Mouse (Mus musculus): ENCODE results near the gene Unc93b1. TPM values are rescaled to one million over a fixed set of nuclear protein-coding genes. Genes with fewer than 3 reads are reported as not detected.
"Not testable (repeated sequence)": the region's sequence is repeated elsewhere in the genome, so short reads cannot be mapped to it uniquely, and the experiment has no call there.

Gene Unc93b1
- polyA plus RNA-seq, 1 experiment = 25.4 TPM

DNA sequence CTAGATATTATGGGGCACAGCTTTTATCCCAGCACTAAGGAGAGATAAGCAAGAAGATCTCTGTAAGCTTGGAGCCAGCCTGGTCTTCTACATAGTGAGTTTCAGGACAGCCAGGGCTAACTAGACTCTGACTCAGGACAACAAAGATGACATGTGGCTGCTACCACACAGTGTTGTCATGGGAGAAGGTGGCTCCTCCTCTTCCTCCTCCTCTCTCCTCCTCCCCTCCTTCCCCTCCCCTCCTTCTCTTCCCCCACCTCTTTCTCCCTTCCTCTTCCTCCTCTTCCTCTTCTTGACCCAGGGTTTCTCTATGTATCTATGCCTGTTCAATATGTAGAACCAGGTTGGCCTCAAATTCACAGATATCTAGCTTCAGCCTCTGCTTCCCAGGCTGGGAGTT lies 16.5 kb downstream of the Unc93b1 start:
- H3K27ac ChIP-seq (replicated peaks; ENCODE audit: low read depth, low read length) = no peak overlapping the region
- H3K4me1 ChIP-seq (ENCODE audit: control insufficient read depth, insufficient read depth, insufficient read length, low read length) = no peaks in the 10 kb centered on the region
- H3K4me3 ChIP-seq (ENCODE audit: insufficient read depth, low read depth, low read length) = no peak overlapping the region

DNA sequence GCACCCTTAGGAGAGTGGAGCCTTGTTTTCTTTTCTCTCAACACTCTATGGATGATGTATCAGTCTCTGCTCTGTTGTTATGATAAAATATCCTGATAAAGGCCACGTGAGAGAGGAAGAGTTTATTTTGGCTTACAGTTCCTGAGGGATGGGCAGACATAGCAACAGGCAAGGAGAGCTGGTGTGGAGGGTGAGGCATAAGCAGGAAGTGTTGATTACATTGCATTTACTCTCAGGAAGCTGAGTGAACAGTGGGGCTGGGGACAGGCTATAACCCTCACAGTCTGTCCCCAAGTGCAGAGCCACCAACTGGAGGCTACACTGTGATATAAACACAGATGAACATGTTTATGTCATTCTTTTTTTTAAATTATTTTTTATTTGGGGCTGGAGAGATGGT lies 17.1 kb downstream of the Unc93b1 start:
- no peak overlapping the region for H3K4me3 ChIP-seq (ENCODE audit: insufficient read depth, low read depth, low read length)
- H3K27ac ChIP-seq (replicated peaks; ENCODE audit: low read depth, low read length) = no peak overlapping the region
- H3K4me1 ChIP-seq (ENCODE audit: control insufficient read depth, insufficient read depth, insufficient read length, low read length) = no peaks in the 10 kb centered on the region

DNA sequence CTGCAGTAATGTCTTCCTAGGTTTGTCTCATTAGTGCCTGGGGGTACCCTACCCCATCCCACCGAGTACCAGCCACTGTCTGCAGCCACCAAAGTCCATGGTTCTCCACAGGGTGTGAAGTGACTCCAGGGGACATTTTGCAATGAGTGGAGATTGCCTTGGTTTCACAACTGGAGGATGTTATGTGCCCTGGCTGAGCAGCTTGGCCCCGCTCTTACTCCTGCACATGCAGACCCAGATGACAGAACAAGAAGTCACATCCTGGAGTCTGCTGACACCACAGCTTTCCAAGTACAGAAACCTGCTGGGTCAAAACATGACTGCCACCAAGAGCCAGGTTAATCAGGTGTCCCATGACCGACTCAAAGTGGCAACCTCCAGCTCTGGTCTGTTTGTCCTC lies 20.0 kb downstream of the Unc93b1 start:
- H3K4me3 ChIP-seq (ENCODE audit: insufficient read depth, low read depth, low read length) = no peak overlapping the region
- H3K4me1 ChIP-seq (ENCODE audit: control insufficient read depth, insufficient read depth, insufficient read length, low read length) = peaks cover 3% of the 10 kb centered on the region; the same call in 1 of the 2 replicates
- no peak overlapping the region for H3K27ac ChIP-seq (replicated peaks; ENCODE audit: low read depth, low read length)

DNA sequence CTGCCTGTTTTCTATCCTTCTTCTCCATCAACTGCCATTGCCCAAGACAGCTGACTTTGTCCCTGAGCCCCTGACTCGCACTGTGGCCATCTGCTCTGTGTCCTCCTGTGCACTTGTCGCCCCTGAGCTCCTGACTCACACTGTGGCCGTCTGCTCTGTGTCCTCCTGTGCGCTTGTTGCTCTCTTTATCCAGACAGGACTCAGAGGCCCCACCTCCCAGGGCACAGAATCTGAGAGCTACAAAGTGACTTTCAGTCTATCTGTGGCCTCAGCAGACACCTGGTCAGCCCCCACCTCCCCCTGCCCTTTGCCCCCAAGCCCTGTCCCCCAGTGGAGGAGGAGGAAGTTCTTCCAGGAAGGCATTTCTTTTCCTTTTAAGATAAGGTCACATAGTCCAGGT lies 20.8 kb downstream of the Unc93b1 start:
- H3K4me1 ChIP-seq (ENCODE audit: control insufficient read depth, insufficient read depth, insufficient read length, low read length) = peaks cover 3% of the 10 kb centered on the region; the same call in 1 of the 2 replicates
- H3K4me3 ChIP-seq (ENCODE audit: insufficient read depth, low read depth, low read length) = no peak overlapping the region
- H3K27ac ChIP-seq (replicated peaks; ENCODE audit: low read depth, low read length) = no peak overlapping the region

- not testable (repeated sequence) for H3K4me3 ChIP-seq (ENCODE audit: insufficient read depth, low read depth, low read length); H3K27ac ChIP-seq (replicated peaks; ENCODE audit: low read depth, low read length); H3K4me1 ChIP-seq (ENCODE audit: control insufficient read depth, insufficient read depth, insufficient read length, low read length)
Observed at GRCm38 (mm10) chr19:3957296-3958036, 22.5 kb downstream of the Unc93b1 start.

DNA sequence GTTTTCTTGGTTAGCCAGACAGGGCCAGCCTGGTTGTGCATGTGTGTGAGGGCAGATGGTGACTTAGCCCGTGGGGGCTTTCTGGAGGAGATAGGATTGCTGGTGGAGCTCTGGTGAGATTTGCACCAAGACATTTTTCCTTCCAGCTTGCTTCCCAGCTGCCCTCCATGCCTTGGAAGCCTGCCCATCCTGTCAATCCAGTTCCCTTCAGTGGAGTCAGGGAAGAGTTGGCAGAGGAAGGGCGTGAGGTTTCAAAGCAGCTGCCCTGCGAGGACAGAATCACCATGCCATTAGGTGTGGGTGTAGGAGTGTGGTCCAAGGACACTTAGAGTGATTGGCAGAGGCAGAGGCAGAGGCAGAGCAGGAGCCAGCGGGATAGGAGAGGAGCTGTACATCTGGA lies 23.5 kb downstream of the Unc93b1 start, which contains the start of gene Aldh3b3:
Aldh3b3 (plus strand) TSS at position 176 of the 400 bp plus-strand sequence.
- peaks cover 3% of the 10 kb centered on the region; the same call in 1 of the 2 replicates for H3K4me1 ChIP-seq (ENCODE audit: control insufficient read depth, insufficient read depth, insufficient read length, low read length)
- no peak within 1 kb of the TSS for H3K4me3 ChIP-seq (ENCODE audit: insufficient read depth, low read depth, low read length)
- H3K27ac ChIP-seq (replicated peaks; ENCODE audit: low read depth, low read length) = no peak within 1 kb of the TSS

DNA sequence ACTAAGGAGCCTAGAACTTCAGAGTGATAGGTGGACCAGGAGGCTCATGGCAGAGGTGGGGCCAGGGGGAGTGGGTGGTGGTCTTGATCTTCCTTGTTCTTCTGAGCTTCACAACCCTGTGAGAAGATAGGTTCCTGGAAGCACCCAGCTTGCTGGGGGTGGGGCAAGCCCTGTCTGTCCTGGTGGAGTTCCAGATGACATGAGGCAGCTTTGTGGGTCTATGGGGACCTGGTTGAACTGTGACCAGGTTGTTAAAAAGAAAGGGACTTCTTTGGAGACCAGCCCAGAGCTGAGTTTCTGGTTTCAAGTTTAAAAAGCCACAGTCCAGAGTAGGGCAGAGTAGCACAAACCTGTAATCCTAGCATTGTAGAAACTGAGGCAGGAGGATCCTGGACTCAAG lies 24.0 kb downstream of the Unc93b1 start:
- no peak overlapping the region for H3K4me3 ChIP-seq (ENCODE audit: insufficient read depth, low read depth, low read length)
- H3K4me1 ChIP-seq (ENCODE audit: control insufficient read depth, insufficient read depth, insufficient read length, low read length) = peaks cover 3% of the 10 kb centered on the region; the same call in 1 of the 2 replicates
- no peak overlapping the region for H3K27ac ChIP-seq (replicated peaks; ENCODE audit: low read depth, low read length)

- H3K27ac ChIP-seq (replicated peaks; ENCODE audit: low read depth, low read length) = no peak overlapping the region
- no peak overlapping the region for H3K4me3 ChIP-seq (ENCODE audit: insufficient read depth, low read depth, low read length)
- peaks cover 3% of the 10 kb centered on the region; the same call in 1 of the 2 replicates for H3K4me1 ChIP-seq (ENCODE audit: control insufficient read depth, insufficient read depth, insufficient read length, low read length)
Observed at GRCm38 (mm10) chr19:3960211-3960610, 25.2 kb downstream of the Unc93b1 start.

DNA sequence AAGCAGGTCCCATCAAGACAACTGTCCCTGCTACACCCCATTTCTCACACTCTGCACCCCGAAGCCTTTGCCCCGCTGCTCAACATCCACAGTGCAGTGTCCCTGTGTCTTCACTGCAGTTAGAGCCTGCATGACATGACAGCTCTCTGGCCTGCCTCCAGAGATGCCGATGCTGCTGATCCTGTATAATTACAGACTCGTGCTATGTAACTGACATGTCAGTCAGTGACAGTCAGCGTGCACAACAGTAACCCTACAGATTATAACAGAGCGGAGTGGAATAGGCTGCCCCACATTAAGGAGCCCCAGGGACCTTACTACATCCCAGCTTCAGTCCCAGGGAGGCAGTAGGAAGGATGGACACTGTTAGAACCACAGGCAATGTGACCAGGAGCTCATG lies 26.8 kb downstream of the Unc93b1 start:
- H3K27ac ChIP-seq (replicated peaks; ENCODE audit: low read depth, low read length) = not testable (repeated sequence)

GRCm38 (mm10) chr19:3962469-3962868 lies 27.5 kb downstream of the Unc93b1 start:
- H3K27ac ChIP-seq (replicated peaks; ENCODE audit: low read depth, low read length) = no peak overlapping the region
- no peak overlapping the region for H3K4me3 ChIP-seq (ENCODE audit: insufficient read depth, low read depth, low read length)
- peaks cover 3% of the 10 kb centered on the region; the same call in 1 of the 2 replicates for H3K4me1 ChIP-seq (ENCODE audit: control insufficient read depth, insufficient read depth, insufficient read length, low read length)

More for the DNA sequence above, 26.8 kb downstream of the Unc93b1 start:
- H3K4me1 ChIP-seq (ENCODE audit: control insufficient read depth, insufficient read depth, insufficient read length, low read length); H3K4me3 ChIP-seq (ENCODE audit: insufficient read depth, low read depth, low read length): not testable (repeated sequence)

DNA sequence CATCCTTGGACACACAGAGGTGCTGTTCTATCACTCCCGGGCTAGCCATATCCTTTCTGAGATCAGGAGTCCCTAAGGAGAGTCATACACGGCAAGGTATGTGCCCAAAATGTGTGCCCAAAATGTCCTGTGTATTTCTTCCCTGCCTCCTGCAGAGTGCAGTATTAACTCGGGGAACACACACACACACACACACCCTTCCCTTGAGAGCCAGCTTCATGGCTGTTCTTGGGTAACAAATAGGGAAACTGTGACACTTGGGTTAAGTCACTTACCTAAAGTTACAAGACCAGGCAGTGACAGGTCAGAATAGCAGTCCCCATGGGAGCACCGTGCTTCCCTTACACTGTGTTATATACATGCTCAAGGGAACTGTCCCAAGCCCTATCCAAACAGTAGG lies 29.0 kb downstream of the Unc93b1 start:
- Histone ChIP-seq H3K27ac (replicated peaks; ENCODE audit: low read depth, low read length) (no peak overlapping the region), H3K4me3 (ENCODE audit: insufficient read depth, low read depth, low read length) (no peak overlapping the region), H3K4me1 (ENCODE audit: control insufficient read depth, insufficient read depth, insufficient read length, low read length) (no peaks in the 10 kb centered on the region)

DNA sequence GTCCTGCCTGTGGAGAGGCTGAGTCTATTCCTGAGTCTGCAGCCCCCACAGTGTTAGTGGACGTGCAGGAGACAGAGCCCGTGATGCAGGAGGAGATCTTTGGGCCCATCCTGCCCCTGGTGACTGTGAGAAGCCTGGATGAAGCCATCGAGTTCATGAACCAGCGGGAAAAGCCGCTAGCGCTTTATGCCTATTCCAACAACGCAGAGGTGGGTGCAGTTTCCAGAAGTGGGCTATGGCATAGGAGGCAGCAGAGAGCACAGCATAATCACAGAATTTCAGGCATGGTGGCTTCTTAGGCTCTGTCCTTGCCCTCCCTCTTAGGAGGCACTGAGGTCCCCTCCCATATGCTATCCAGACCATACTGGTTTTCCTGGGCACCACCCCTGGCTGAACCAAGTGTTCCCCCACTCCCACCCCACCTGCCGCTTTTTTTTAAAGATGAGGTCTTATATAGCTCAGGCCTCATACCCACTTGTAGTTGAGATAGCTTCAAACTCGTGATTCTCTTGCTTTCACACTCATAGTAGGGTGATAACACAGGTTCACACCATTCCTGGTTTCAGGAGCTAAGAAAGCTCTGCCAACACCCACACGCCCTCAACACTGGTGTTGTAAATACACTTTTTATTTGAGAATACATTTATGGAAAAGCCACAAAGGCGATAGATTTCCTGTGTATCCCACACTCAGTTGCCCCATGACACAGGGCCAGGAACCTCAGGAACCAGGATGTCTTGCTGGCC lies 31.5 kb downstream of the Unc93b1 start:
- Histone ChIP-seq H3K4me1 (ENCODE audit: control insufficient read depth, insufficient read depth, insufficient read length, low read length) (no peaks in the 10 kb centered on the region), H3K4me3 (ENCODE audit: insufficient read depth, low read depth, low read length) (no peak overlapping the region)

GRCm38 (mm10) chr19:3967258-3967657 lies 32.3 kb downstream of the Unc93b1 start:
- Histone ChIP-seq H3K4me1 (ENCODE audit: control insufficient read depth, insufficient read depth, insufficient read length, low read length) (0 out of 2 replicates have a peak, but pooled peaks cover 2% of the 10 kb centered on the region), H3K4me3 (ENCODE audit: insufficient read depth, low read depth, low read length) (no peak overlapping the region), H3K27ac (replicated peaks; ENCODE audit: low read depth, low read length) (no peak overlapping the region)

More for the DNA sequence above, 31.5 kb downstream of the Unc93b1 start:
- no peak overlapping the region for H3K27ac ChIP-seq (replicated peaks; ENCODE audit: low read depth, low read length)

- Histone ChIP-seq H3K4me3 (ENCODE audit: insufficient read depth, low read depth, low read length) (no peak within 1 kb of the TSS), H3K4me1 (ENCODE audit: control insufficient read depth, insufficient read depth, insufficient read length, low read length) (0 out of 2 replicates have a peak, but pooled peaks cover 2% of the 10 kb centered on the region), H3K27ac (replicated peaks; ENCODE audit: low read depth, low read length) (0 out of 2 replicates have a peak within 1 kb of the TSS, but pooled peaks have one; percentile 11)
Observed at GRCm38 (mm10) chr19:3972229-3972628, 37.2 kb downstream of the Unc93b1 start, which contains the start of gene Aldh3b2. Gene Aldh3b2 (plus strand): TSS chr19:3972328.

DNA sequence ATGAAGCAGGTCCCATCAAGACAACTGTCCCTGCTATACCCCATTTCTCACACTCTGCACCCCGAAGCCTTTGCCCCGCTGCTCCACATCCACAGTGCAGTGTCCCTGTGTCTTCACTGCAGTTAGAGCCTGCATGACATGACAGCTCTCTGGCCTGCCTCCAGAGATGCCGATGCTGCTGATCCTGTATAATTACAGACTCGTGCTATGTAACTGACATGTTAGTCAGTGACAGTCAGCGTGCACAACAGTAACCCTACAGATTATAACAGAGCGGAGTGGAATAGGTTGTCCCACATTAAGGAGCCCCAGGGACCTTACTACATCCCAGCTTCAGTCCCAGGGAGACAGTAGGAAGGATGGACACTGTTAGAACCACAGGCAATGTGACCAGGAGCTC lies 39.6 kb downstream of the Unc93b1 start:
- H3K4me3 ChIP-seq (ENCODE audit: insufficient read depth, low read depth, low read length); H3K27ac ChIP-seq (replicated peaks; ENCODE audit: low read depth, low read length); H3K4me1 ChIP-seq (ENCODE audit: control insufficient read depth, insufficient read depth, insufficient read length, low read length): not testable (repeated sequence)

All from brown adipose tissue, adult 24 weeks (tissue).